Mouse (Mus musculus) left cerebral cortex, adult 8-10 months (tissue): Measurements from ENCODE around the gene Pdxk. TPM values are rescaled to one million over a fixed set of nuclear protein-coding genes. Genes with fewer than 3 reads are reported as not detected.

ENCODE experiments used
- microRNA-seq, 2 experiments: library from miRNA; unstranded; fragments of <30 nt; microRNA quantifications; one replicate each; pipeline ENCODE4 v1.2.0; 2022
- total RNA-seq, 4 experiments: library from RNA; stranded (reverse); gene quantifications; 2 replicates each; pipeline ENCODE4 v1.2.4; 2022

Pdxk gene
- total RNA-seq, 4 experiments from 2014 or later, result 131 to 143 (median 137) TPM

Small RNA genes within 50 kb of the gene (microRNA-seq; reads per million reads assigned to microRNA genes)
- gene Mir6410 (0 reads per million in 2 experiments), gene Mir6907 (2.3 to 3.5 reads per million in 2 experiments), gene Mir6908 (0.21 to 1.1 reads per million in 2 experiments)

Other genes with a start within 250 kb of the Pdxk start
- gene Trappc10, start 220.3 kb downstream of the Pdxk start, total RNA-seq, result 10 to 100 TPM; 84.2 to 91.1 (median 87.7) TPM
- 100 to 1,000 TPM; 218 to 243 (median 229) TPM for gene Agpat3, start 112.5 kb downstream of the Pdxk start, total RNA-seq
- 100 to 1,000 TPM; 348 to 374 (median 360) TPM for gene Rrp1, start 51.9 kb downstream of the Pdxk start, total RNA-seq
- 10 to 100 TPM; 36.8 to 51.7 (median 40.6) TPM for gene Cstb, start 39.3 kb downstream of the Pdxk start, total RNA-seq
- not detected for gene Olfr1358, start 52.5 kb upstream of the Pdxk start, total RNA-seq
- gene Ilvbl, start 109.4 kb upstream of the Pdxk start, total RNA-seq, result 10 to 100 TPM; 30.3 to 49.3 (median 39.8) TPM
- gene Syde1, start 127.0 kb upstream of the Pdxk start, total RNA-seq, result 10 to 100 TPM in 1 of 4 experiments, 1 to 10 TPM in 3; 9.0 to 10.4 (median 9.3) TPM
- gene Olfr1357, start 153.1 kb upstream of the Pdxk start, total RNA-seq, result not detected